8 mouse cellular contexts compared by ENCODE assay signal in genomic region chr10:97219474-97219873, GRCm38 (mm10).
DNase-seq lines count a peak whose midpoint lies in the region; ATAC-seq lines count a peak whose summit lies in the region.

No protein-coding gene starts in this region.

- DNase-seq in embryo, embryonic 11 days = peak; percentile 9
- no peak for DNase-seq in embryo, embryonic 10 days (ENCODE audit: low spot score)
- peak; percentile 16 to 31 for DNase-seq in left cerebral cortex, postnatal 10 days (ENCODE audit: extremely low spot score in 1 of 2, low spot score in 2 of 2)
- DNase-seq in left cerebral cortex, postnatal 36 days (ENCODE audit: low spot score in 2 of 2) = no peak
- DNase-seq in cerebellum, adult 11 months = peak; percentile 56
- DNase-seq in heart, postnatal 4 days = peak; percentile 14
- peak; percentile 19 to 47 for DNase-seq in urinary bladder, postnatal 36 days (ENCODE audit: low spot score in 2 of 2)

- intact Hi-C loops in left cerebral cortex, postnatal 10 days (cut with DNase I) = no loop called here
- intact Hi-C loops in left cerebral cortex, postnatal 36 days (cut with DNase I) = no loop called here

- ATAC-seq in inflammation-experienced regulatory T-cells, adult 6 months = no peak

Comparison
In these comparisons a context has a peak if more than half of its experiments do, and no peak if none do; other contexts are left out.
1. DNase-seq: peak in embryo, embryonic 11 days (single experiment), left cerebral cortex, postnatal 10 days (2 of 2), cerebellum, adult 11 months (single experiment), heart, postnatal 4 days (single experiment) and urinary bladder, postnatal 36 days (2 of 2); none in embryo, embryonic 10 days (single experiment) and left cerebral cortex, postnatal 36 days (0 of 2).